Comparison of ENCODE assay signal across 9 mouse cellular contexts in the genomic region with DNA sequence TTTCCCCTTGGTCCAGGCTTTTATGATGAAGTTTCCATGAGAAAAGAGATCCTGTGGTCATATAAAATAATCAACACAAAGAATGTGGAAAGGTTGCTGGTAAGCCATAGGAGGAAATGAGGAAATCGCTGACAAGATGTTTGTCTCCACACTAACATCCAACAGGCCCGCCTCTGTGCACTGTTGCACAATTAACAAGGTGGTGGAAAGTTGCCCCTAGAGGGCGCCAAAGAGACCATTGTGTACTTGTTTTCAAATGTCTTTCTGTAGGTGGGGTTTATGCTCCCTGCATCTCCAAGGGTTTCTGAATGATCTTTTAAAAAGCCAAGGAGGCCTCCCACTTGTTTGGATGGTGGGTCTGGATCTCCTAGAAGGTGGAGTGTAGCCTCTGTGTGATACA.
DNase-seq lines count a peak whose midpoint lies in the region; ATAC-seq and TF ChIP-seq lines count a peak whose summit lies in the region.
"Had no signal": no experiment of that assay in that cellular context is flagged by ENCODE, and none has a peak within 500 bp of the region (broad histone marks: within the 10 kb centered on the region; RNA-seq: fewer than 3 reads in every experiment).

No protein-coding gene starts in this region.

- no peaks in the 10 kb centered on the region for H3K36me3 ChIP-seq in hindbrain, embryonic 11.5 days (ENCODE audit: control insufficient read depth, insufficient read depth, low read length)
- H3K36me3 ChIP-seq in hindbrain, embryonic 16.5 days (ENCODE audit: control insufficient read depth, insufficient read depth, low read length), result no peaks in the 10 kb centered on the region
- no peaks in the 10 kb centered on the region for H3K36me3 ChIP-seq in MEL (ENCODE audit: control insufficient read depth in 1 of 2, insufficient read depth in 2 of 2, low read length in 2 of 2)
- H3K36me3 ChIP-seq: lung, embryonic 15.5 days had no signal

- WGBS in hindbrain, embryonic 11.5 days, result 62% methylated on average over 3 of the region's 3 CpGs
- WGBS in hindbrain, embryonic 16.5 days, result 52% methylated on average over 3 of the region's 3 CpGs

- no peak overlapping the region for H3K9ac ChIP-seq in hindbrain, embryonic 11.5 days (ENCODE audit: low read depth, low read length)
- no peak overlapping the region for H3K9ac ChIP-seq in hindbrain, embryonic 16.5 days (ENCODE audit: low read depth, low read length)
- no peak overlapping the region for H3K9ac ChIP-seq in MEL (ENCODE audit: control insufficient read depth, low read depth, low read length, poor library complexity, severe bottlenecking)
- H3K9ac ChIP-seq: lung, embryonic 15.5 days had no signal

- peak; percentile 40 to 56 (median 52) for TF ChIP-seq CTCF in MEL (IDR thresholded peaks at IDR 0.05 in 2 of 3, conservative IDR thresholded peaks at IDR 0.05 in 1 of 3; ENCODE audit: control insufficient read depth in 1 of 3, insufficient read depth in 1 of 3, low read depth in 2 of 3, low read length in 3 of 3, poor library complexity in 1 of 3, severe bottlenecking in 1 of 3)

- TF ChIP-seq RAD21 in MEL (IDR thresholded peaks at IDR 0.05; ENCODE audit: low read depth, low read length), result peak; percentile 16

- no peak for TF ChIP-seq EP300 in MEL (IDR thresholded peaks at IDR 0.05; ENCODE audit: low read depth in 1 of 2, low read length in 2 of 2)

- no peaks in the 10 kb centered on the region for H3K79me2 ChIP-seq in MEL (ENCODE audit: control insufficient read depth, insufficient read depth, low read length, poor library complexity)

- no peak for ATAC-seq in hindbrain, embryonic 11.5 days (ENCODE audit: low FRiP score)
- no peak for ATAC-seq in hindbrain, embryonic 16.5 days
- no peak for ATAC-seq in activated CD4-positive, CD25-positive, alpha-beta regulatory T cell, adult 4 months

- peak; percentile 69 for DNase-seq in hindbrain, embryonic 11.5 days (ENCODE audit: low spot score)
- peak; percentile 14 for DNase-seq in 3134 (ENCODE audit: extremely low read depth, insufficient read length, low spot score)
- peak; percentile 44 for DNase-seq in MEL (ENCODE audit: low read depth, low spot score)
- DNase-seq in cerebellum, adult 9-10 months, result peak; percentile 14
- DNase-seq in hindlimb bud, embryonic 11.5 days (ENCODE audit: extremely low spot score, low read depth, low spot score), result peak; percentile 14
- DNase-seq in lung, postnatal 36 days, result peak; percentile 84

- no peak overlapping the region for H3K4me3 ChIP-seq in hindbrain, embryonic 11.5 days (ENCODE audit: low read depth, low read length)
- H3K4me3 ChIP-seq in hindbrain, embryonic 16.5 days (ENCODE audit: low read length), result no peak overlapping the region
- no peak overlapping the region for H3K4me3 ChIP-seq in MEL (ENCODE audit: control insufficient read depth in 1 of 2, insufficient read depth in 1 of 2, low read depth in 2 of 2, low read length in 2 of 2)
- H3K4me3 ChIP-seq: lung, embryonic 15.5 days had no signal

- no peak overlapping the region for H3K27ac ChIP-seq in hindbrain, embryonic 11.5 days (ENCODE audit: low read depth, low read length)
- no peak overlapping the region for H3K27ac ChIP-seq in hindbrain, embryonic 16.5 days (ENCODE audit: low read depth, low read length)
- H3K27ac ChIP-seq in MEL (ENCODE audit: control insufficient read depth, low read depth, low read length), result no peak overlapping the region
- H3K27ac ChIP-seq: lung, embryonic 15.5 days had no signal

- H3K4me1 ChIP-seq in hindbrain, embryonic 11.5 days (replicated peaks; ENCODE audit: control insufficient read depth, insufficient read depth, low read length), result no peaks in the 10 kb centered on the region
- no peaks in the 10 kb centered on the region for H3K4me1 ChIP-seq in hindbrain, embryonic 16.5 days (ENCODE audit: control insufficient read depth, insufficient read depth, low read depth, low read length)
- H3K4me1 ChIP-seq in MEL (ENCODE audit: control insufficient read depth in 1 of 2, insufficient read depth in 2 of 2, low read length in 2 of 2), result no peaks in the 10 kb centered on the region
- H3K4me1 ChIP-seq: lung, embryonic 15.5 days had no signal

- no peak overlapping the region for H3K4me2 ChIP-seq in hindbrain, embryonic 11.5 days (replicated peaks; ENCODE audit: low read depth, low read length)
- H3K4me2 ChIP-seq in hindbrain, embryonic 16.5 days (ENCODE audit: low read length), result no peak overlapping the region
- H3K4me2 ChIP-seq: lung, embryonic 15.5 days had no signal

- no peak for TF ChIP-seq POLR2A in MEL (IDR thresholded peaks at IDR 0.05; ENCODE audit: control insufficient read depth in 1 of 2, insufficient read depth in 1 of 2, low read depth in 1 of 2, low read length in 2 of 2, poor library complexity in 1 of 2)

- H3K9me3 ChIP-seq in hindbrain, embryonic 11.5 days (ENCODE audit: control insufficient read depth, low read length), result no peaks in the 10 kb centered on the region
- H3K9me3 ChIP-seq in hindbrain, embryonic 16.5 days (ENCODE audit: control insufficient read depth, low read length), result no peaks in the 10 kb centered on the region
- no peaks in the 10 kb centered on the region for H3K9me3 ChIP-seq in MEL (replicated peaks; ENCODE audit: insufficient read depth, low read length)
- H3K9me3 ChIP-seq: lung, embryonic 15.5 days had no signal

- no peaks in the 10 kb centered on the region for H3K27me3 ChIP-seq in hindbrain, embryonic 11.5 days (ENCODE audit: control insufficient read depth, insufficient read depth, low read length)
- no peaks in the 10 kb centered on the region for H3K27me3 ChIP-seq in hindbrain, embryonic 16.5 days (replicated peaks; ENCODE audit: control insufficient read depth, insufficient read depth, low read length)
- H3K27me3 ChIP-seq in MEL (ENCODE audit: control insufficient read depth in 1 of 2, insufficient read depth in 2 of 2, low read length in 2 of 2), result no peaks in the 10 kb centered on the region
- H3K27me3 ChIP-seq: lung, embryonic 15.5 days had no signal

TF ChIP-seq in MEL, 35 proteins besides CTCF, POLR2A, EP300 and RAD21:
- TF ChIP-seq SMC3 (IDR thresholded peaks at IDR 0.05; ENCODE audit: low read depth, low read length) (peak; percentile 44), ZKSCAN1 (IDR thresholded peaks at IDR 0.05; ENCODE audit: low read depth, low read length) (no peak)
TF ChIP-seq in MEL: peak in this region for 1.

Comparison
In these comparisons a context has a peak if more than half of its experiments do, and no peak if none do; other contexts are left out.
1. DNase-seq: peak in every context shown above with its lines; median percentile 84 in lung, postnatal 36 days; 69 in hindbrain, embryonic 11.5 days; 44 in MEL; 14 in 3134; 14 in cerebellum, adult 9-10 months; 14 in hindlimb bud, embryonic 11.5 days.